Mouse (Mus musculus) adrenal gland, postnatal 14 days (tissue): ENCODE data around the gene Bsx. TPM values are rescaled to one million over a fixed set of nuclear protein-coding genes. Genes with fewer than 3 reads are reported as not detected.

ENCODE experiments used
- DNase-seq: peaks from one replicate; pipeline ENCODE4 v3.0.0; 2021; ENCODE audit warnings: mixed read lengths
- long read RNA-seq, 2 experiments: library from polyadenylated mRNA; stranded (forward); transcript quantifications; one replicate each; pipeline ENCODE4 v2.0.0; 2021
- total RNA-seq: library from RNA; stranded (reverse); gene quantifications from 2 replicates; pipeline ENCODE4 v1.2.3, GENCODE M21; 2021

Gene Bsx
- not detected in 2 replicates for total RNA-seq
- long read RNA-seq, experiment 1, result 0 reads
- long read RNA-seq, experiment 2, result 0 reads

DNA sequence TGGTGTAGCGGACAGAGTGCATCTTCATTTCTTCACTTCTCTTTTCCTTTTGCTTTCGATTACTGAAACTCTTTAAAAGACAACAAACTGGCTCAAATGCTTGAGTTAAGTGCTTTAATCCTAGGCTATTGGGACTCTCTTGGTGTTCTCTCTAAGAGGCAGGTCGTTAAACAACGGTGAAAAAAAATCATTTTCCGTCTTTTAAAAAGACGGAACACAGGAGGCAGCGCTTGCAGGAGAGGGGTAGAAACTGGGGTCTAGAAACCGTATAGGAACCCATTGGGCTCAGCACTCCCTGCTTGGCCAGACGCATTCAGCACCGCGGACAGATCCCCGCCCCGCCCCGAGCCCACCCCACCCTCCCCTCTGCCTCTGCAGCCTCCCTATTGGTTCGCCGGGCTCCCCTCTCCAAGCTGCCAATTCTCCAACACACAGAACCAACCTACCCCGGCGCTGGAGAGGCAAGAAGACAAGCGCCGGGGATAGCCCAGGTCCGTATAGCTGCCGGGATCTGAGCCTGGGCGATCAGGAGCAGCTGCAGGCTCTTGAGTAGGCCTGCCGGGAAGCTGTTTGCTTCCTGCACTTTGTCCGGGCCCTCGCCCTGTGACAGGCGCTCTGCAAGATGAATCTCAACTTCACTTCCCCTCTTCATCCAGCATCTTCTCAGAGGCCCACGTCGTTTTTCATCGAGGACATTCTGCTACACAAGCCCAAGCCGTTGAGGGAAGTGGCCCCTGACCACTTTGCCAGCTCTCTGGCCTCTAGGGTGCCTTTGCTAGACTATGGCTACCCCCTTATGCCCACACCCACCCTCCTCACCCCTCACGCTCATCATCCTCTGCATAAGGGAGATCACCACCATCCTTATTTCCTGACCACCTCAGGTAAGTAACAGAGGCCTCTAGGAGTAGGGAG, at the start of gene Bsx:
Gene Bsx, plus strand, starts transcription at position 572 of the 915 bp plus-strand sequence.
- DNase-seq, result peak; percentile 85

GRCm38 (mm10) chr9:40825601-40826000, 48.3 kb upstream of the Bsx start:
- no peak for DNase-seq

DNA sequence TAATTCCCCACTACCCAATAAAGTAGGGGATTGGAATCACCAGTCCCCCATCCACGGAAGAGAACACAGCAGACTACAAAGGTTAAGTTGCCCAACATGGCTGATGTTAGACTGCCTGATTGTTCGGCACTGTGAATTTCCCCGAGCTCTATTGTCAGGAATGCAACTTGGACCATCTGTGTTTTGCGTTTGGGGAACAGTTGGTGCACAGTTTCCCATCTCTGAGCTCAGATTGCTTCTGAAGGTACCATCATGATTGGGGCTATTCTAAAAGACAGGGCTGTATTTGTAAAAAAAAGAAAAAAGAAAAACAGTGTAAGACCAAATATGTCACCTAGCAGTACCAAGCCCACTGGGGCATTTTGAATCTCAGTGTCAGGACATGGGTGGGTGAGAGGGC, 46.6 kb upstream of the Bsx start:
- no peak for DNase-seq

DNA sequence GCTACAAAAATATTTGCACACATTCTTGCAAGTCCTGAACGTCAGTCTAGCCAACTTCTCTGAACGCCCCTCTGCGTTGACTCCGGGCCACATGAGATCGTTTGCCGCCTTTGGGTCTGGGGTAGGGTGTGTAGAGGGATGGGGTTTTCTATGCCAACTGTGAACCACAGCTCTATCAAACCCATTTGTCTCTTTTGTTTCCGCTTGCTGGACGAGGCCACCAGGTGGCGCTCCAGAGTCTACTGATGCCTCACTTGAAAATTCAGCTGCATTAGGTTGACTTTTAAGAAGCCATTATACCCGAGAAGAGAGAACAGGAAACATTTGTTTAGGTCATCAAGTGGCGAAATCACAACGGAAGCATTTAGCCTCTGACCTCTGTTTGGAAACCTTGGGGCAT, 39.4 kb upstream of the Bsx start:
- DNase-seq, result peak; percentile 85

- no peak for DNase-seq
These were observed 37.2 kb upstream of the Bsx start for GRCm38 (mm10) chr9:40836681-40837080.

GRCm38 (mm10) chr9:40839662-40840061, 34.3 kb upstream of the Bsx start:
- no peak for DNase-seq

DNA sequence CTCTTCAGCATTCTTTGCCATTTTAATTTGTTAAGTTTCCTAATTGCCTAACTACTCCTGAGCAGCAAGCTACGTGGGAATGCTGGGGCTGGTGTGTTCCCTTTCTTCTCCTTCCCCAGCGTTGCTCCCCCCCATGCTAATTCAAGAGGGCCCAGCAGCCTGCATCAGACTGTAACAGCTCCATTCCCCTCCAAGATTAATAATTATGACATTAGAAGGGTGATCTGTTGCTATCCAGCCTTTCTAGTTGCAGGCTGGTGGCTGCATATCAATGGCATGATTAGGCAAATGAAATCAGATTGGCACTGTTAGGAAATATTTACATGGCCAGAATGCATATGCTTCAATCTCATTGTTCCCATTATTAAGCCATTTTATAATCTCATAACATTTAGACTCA, 22.4 kb upstream of the Bsx start:
- DNase-seq, result no peak

DNA sequence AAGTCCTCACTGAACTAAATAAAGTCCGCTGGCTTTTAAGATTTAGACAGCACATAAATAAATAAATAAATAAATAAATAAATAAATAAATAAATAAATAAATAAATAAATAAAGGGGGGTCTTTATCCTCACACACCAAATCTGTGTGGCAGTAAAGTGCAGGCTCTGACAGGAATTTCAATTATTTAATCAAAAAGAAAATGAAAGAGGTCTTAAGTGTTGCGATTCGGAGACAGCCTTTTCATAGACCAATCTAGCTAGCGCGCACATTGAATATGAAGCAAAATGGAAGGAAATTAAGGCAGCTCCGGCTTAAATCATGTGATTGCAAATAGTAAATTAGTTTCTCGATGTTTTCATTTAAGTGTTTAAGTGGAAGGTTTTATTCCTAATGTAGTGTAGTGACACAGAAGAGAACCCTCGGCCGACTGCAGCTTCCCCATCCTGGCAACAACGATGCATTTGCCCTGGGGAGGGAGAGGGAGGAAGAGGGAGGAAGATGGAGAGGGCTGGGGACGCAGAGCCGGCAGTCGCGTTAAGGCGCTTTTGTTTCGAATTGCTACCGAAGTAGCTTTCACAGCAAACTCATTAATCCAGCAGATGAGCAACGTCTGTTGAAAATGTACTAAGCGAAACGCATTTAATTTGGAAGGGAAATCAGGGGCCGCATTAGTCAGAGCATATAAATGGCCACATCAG, 15.3 kb upstream of the Bsx start:
- DNase-seq, result peak; percentile 10

DNA sequence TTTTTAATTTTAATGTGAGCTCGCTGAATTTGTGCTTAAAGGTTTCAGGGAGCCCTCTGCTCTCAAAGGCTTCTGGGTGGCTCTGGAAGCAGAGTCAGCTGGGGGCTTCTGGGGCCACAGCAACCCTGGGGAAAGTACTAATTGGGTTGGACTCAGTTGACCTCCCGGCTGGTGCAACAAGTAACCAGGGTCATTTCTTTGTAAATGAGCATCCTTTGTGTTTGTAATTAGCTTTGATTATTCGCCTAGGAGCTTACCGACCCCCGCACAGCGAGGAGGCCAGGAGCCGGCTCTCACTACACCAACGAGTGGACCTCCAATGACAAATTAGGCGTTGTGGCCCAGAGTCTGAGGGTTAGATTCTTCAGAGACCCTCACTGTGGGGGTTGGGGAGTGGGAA, 14.7 kb upstream of the Bsx start:
- no peak for DNase-seq

DNA sequence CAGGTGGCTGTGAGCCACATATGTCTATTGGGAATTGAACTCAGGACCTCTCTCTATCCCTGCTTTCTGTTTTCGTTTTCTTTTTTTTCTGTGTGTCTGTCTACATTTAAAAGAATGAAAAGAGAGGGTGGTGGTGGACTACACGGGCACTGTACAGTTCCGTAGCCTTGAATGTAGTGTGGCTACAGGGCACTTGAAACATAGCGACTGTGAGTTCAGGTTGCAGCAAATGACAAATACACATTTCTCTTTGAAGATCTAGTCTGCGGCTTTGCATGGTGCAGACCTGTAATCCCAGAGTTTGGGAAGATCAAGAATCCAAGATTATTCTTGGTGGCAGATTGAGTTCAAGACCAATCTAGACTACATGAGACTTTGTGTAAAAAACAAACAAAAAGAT, 3.6 kb upstream of the Bsx start:
- DNase-seq, result no peak

- DNase-seq, result no peak
These were observed 2.4 kb upstream of the Bsx start for GRCm38 (mm10) chr9:40871369-40872155.

DNA sequence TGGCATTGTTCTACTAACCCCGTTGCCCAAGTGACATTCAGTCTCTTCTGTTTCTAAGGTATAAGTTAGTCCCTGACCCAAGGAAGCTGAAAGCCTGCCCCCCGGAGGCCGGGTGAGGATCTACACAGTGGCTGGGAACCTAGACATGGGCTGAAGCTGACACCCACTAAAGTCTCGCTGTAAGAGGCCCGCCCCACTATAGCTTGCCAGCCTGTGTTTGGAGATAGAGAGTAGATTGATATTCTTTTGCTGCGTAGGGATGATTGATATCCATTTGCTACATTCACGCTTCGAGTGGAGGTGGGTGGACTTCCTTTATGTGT, 1.8 kb upstream of the Bsx start:
- peak; percentile 17 for DNase-seq

- DNase-seq, result no peak
These were observed 1.0 kb downstream of the Bsx start for GRCm38 (mm10) chr9:40874961-40875360.

DNA sequence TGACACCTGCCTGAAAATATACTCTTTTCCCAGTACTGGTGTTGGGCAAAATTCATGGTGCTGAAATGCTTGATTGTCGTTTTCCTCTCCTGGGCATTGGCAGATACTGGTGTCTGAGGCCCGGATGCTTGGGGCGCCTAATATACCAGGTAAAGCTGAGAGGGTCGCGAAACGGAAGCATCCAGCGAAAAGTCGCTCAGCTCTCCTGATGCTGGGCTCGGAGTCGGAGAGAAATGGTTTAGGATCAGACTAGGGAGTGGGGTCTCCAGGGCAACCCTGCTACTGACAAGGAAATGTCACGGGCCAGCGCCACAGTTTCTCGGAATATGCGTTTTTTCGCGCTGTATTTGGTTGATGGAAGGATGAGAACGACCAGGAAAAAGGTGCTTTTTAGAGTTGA, 1.5 kb downstream of the Bsx start:
- DNase-seq, result no peak

GRCm38 (mm10) chr9:40876164-40876563, 2.2 kb downstream of the Bsx start:
- no peak for DNase-seq

GRCm38 (mm10) chr9:40876693-40877092, 2.8 kb downstream of the Bsx start:
- no peak for DNase-seq

DNA sequence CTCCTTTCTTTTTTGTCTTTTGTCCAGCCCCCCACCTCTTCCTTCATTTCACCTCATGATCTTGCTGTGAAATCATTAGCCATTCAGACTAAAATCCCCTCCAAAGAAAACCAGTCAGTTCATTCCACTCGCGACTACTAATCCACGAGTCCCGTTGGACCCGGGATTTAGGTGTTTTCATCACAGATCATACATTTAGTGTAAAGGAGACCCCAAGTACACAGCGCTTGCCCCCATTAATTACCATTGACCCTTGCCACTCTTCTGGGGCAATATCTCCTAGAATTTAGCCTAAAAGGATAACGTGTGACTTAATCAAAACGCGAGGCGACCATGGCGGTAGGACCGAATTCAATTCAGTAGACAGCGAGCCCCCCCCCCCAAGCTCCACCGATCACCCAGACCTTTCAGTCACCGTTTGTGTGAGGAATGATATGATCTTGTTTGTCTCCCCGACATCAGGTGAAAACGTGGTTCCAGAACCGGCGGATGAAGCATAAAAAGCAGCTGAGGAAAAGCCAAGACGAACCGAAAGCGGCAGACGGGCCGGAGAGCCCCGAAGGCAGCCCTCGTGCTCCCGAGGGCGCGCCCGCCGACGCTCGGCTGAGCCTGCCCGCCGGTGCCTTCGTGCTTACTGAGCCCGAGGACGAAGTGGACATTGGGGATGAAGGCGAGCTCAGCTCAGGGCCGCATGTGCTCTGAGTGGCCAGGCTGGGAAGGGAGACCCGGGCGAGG, 3.4 kb downstream of the Bsx start:
- DNase-seq, result peak; percentile 12

- DNase-seq, result no peak
These were observed 3.9 kb downstream of the Bsx start for GRCm38 (mm10) chr9:40877881-40878235.

DNA sequence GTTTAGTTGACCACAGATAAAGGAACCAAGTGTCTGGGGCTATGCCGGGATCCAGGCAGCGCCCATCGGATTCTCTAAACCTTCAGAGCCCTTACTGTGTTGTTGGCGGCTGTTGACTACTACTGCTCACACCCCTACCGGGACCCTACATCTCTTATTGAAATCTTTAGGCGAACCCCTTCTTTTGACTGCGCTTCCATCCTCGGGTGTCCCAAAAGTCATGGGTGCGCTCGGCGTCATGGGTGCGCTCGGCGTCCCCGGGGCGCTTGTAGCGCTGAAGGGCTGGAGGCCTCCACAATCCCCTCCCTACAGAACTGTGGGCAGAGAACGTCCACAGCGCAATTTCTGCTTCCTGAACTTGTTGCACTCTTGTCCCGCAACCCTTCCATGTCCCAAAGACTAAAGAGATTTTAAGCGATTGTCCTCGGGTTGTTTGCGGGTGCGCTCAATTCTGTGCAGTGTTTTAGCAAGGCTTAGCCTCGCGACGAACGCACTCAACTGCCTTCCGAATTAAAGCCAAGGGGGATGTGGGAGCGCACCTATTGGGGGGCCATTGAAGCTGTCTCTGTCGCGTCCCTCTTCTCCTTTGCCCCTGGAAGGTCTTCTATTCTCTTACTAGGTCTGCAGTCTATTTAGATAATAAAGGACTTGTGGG, 4.5 kb downstream of the Bsx start:
- no peak for DNase-seq

DNA sequence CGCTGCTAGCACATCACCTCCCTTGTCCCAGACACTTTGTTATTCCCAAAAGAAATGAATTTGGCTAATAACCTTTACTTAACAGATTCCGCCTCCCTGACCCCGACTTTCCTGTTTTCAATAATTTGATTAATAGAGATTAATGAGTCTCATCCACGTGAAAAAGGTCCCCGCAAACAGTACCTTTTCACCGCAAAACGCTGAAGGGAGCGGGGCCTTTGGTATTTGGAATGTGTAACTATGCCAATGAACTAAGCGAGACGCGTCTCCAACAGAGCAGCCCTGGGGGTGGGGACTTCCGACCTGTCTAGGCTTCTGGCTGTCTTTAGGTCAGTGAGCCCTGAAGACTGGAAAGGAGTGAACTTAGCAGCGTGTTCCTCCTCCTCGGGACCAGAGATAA, 5.1 kb downstream of the Bsx start:
- DNase-seq, result no peak

DNA sequence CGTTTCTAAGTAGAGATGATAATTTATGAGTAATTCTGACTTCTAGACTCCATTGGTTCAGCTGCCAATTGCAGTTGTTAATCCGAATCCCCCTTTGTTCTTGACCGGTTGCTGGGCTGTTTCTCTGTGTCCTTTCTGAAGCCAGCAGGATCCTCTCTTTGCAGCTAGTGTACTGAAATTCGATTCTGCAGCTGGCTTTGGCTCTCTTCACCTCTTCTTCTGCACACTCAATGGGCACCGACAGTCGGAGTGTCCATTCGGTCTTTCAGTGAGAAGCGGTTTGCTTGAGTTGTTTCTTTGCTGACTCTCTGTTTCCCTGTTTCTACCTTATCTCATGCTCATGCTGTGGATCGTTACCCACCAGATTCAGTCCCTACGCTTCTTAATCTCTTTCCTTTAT, 11.7 kb downstream of the Bsx start:
- no peak for DNase-seq

- DNase-seq, result no peak
These were observed 15.5 kb downstream of the Bsx start for GRCm38 (mm10) chr9:40889389-40889788.
